Mouse (Mus musculus) hindbrain, embryonic 14.5 days (tissue): ENCODE measurements at regions not wholly inside any gene's neighbourhood (a gene's known extent, or its start where the extent isn't known, plus 50 kb on each side); places are given as distances from the start of the nearest gene placed in this dataset.
A peak's percentile ranks its signal among the peaks of the same experiment; 100 is the strongest.

Experiments
- ATAC-seq: fragments of 200-750 bp; cut with Nextera tagmentation; 2 replicates; pipeline ENCODE4 v1.8.0; 2017; ENCODE audit warnings: moderate number of reproducible peaks, mild to moderate bottlenecking, moderate TSS enrichment, moderate library complexity; ENCODE audit not compliant: low FRiP score
- DNase-seq: peaks from one replicate; pipeline ENCODE4 v3.0.0-alpha.2; 2015; ENCODE audit warnings: low spot score
- H3K27ac ChIP-seq: fragments of 300-500 bp; sonication (generic); 2 replicates; pipeline ENCODE4 v1.5.1; 2014; ENCODE audit warnings: mild to moderate bottlenecking, moderate library complexity
- H3K27me3 ChIP-seq: fragments of 300-500 bp; sonication (generic); 2 replicates; pipeline ENCODE4 v1.6.1; 2014; ENCODE audit warnings: mild to moderate bottlenecking, low read length, mixed read lengths; ENCODE audit not compliant: control insufficient read depth, insufficient read depth
- H3K36me3 ChIP-seq: fragments of 300-500 bp; sonication (generic); replicated peaks from 2 replicates; pipeline ENCODE4 v1.6.1; 2014; ENCODE audit not compliant: control insufficient read depth, insufficient read depth
- H3K4me1 ChIP-seq: fragments of 300-500 bp; sonication (generic); replicated peaks from 2 replicates; pipeline ENCODE4 v1.6.1; 2014; ENCODE audit warnings: antibody characterized with exemption, low read length, mixed read lengths; ENCODE audit not compliant: control insufficient read depth, insufficient read depth
- H3K4me2 ChIP-seq: fragments of 300-500 bp; sonication (generic); replicated peaks from 2 replicates; pipeline ENCODE4 v1.6.1; 2014; ENCODE audit warnings: mild to moderate bottlenecking, moderate library complexity
- H3K4me3 ChIP-seq: fragments of 300-500 bp; sonication (generic); replicated peaks from 2 replicates; pipeline ENCODE4 v1.5.1; 2014; ENCODE audit warnings: mild to moderate bottlenecking, low read length
- H3K9ac ChIP-seq: fragments of 300-500 bp; sonication (generic); 2 replicates; pipeline ENCODE4 v1.6.1; 2014
- H3K9me3 ChIP-seq: fragments of 300-500 bp; sonication (generic); 2 replicates; pipeline ENCODE4 v1.6.1; 2016; ENCODE audit warnings: low read length; ENCODE audit not compliant: control insufficient read depth
- WGBS: fragments of 180-500 bp; shearing (Covaris S2); extraction: QIAGEN DNeasy Blood & Tissue Kit; methylation state at CpG from one replicate; pipeline ENCODE4 v1.1.7; 2014; 5-methylcytosine and 5-hydroxymethylcytosine counted together

GRCm38 (mm10) chr17:9821358-9821757 lies 151.8 kb upstream of the Pabpc6 start:
- Histone ChIP-seq H3K27ac (no peak overlapping the region), H3K27me3 (no peaks in the 10 kb centered on the region), H3K9me3 (0 out of 2 replicates have a peak, but pooled peaks cover 3% of the 10 kb centered on the region), H3K9ac (no peak overlapping the region), H3K4me1 (no peaks in the 10 kb centered on the region), H3K36me3 (no peaks in the 10 kb centered on the region), H3K4me3 (no peak overlapping the region), H3K4me2 (no peak overlapping the region)
- ATAC-seq (no peak), DNase-seq (no peak)
- WGBS = 91% methylated on average over 4 of the region's 4 CpGs

GRCm38 (mm10) chr17:9817056-9817455 lies 147.5 kb upstream of the Pabpc6 start:
- Histone ChIP-seq H3K4me1 (no peaks in the 10 kb centered on the region), H3K9ac (no peak overlapping the region), H3K4me2 (no peak overlapping the region), H3K9me3 (0 out of 2 replicates have a peak, but pooled peaks cover 3% of the 10 kb centered on the region), H3K4me3 (no peak overlapping the region), H3K27ac (no peak overlapping the region), H3K36me3 (no peaks in the 10 kb centered on the region), H3K27me3 (no peaks in the 10 kb centered on the region)
- ATAC-seq (no peak), DNase-seq (no peak)

GRCm38 (mm10) chr17:9797069-9797468 lies 127.6 kb upstream of the Pabpc6 start:
- Histone ChIP-seq H3K27me3 (no peaks in the 10 kb centered on the region), H3K4me3 (no peak overlapping the region), H3K27ac (no peak overlapping the region), H3K36me3 (no peaks in the 10 kb centered on the region), H3K4me1 (no peaks in the 10 kb centered on the region), H3K9ac (no peak overlapping the region), H3K4me2 (no peak overlapping the region), H3K9me3 (0 out of 2 replicates have a peak, but pooled peaks cover 4% of the 10 kb centered on the region)
- WGBS = 84% methylated on average over 8 of the region's 8 CpGs
- no peak for DNase-seq
- ATAC-seq = 0 out of 2 replicates have a peak, but pooled peaks have one; percentile 31

- Histone ChIP-seq H3K9me3 (0 out of 2 replicates have a peak, but pooled peaks cover 4% of the 10 kb centered on the region), H3K4me2 (no peak overlapping the region), H3K4me1 (no peaks in the 10 kb centered on the region), H3K4me3 (no peak overlapping the region), H3K9ac (no peak overlapping the region), H3K36me3 (no peaks in the 10 kb centered on the region), H3K27me3 (no peaks in the 10 kb centered on the region), H3K27ac (no peak overlapping the region)
- ATAC-seq (peak; percentile 60; the same call in 1 of the 2 replicates), DNase-seq (no peak)
- WGBS = 36% methylated on average over 13 of the region's 13 CpGs
Observed at GRCm38 (mm10) chr17:9796225-9796988, 126.9 kb upstream of the Pabpc6 start.

GRCm38 (mm10) chr17:9778866-9779265 lies 109.3 kb upstream of the Pabpc6 start:
- ATAC-seq (no peak), DNase-seq (no peak)
- Histone ChIP-seq H3K36me3 (no peaks in the 10 kb centered on the region), H3K9ac (no peak overlapping the region), H3K4me2 (no peak overlapping the region), H3K9me3 (no peaks in the 10 kb centered on the region), H3K4me3 (no peak overlapping the region), H3K27me3 (no peaks in the 10 kb centered on the region), H3K4me1 (peaks cover 8% of the 10 kb centered on the region; the same call in 1 of the 2 replicates), H3K27ac (0 out of 2 replicates have a peak overlapping the region, but pooled peaks have one; percentile 38)
- 85% methylated on average over 5 of the region's 5 CpGs for WGBS

GRCm38 (mm10) chr17:9777165-9777564 lies 107.6 kb upstream of the Pabpc6 start:
- Histone ChIP-seq H3K4me3 (no peak overlapping the region), H3K4me1 (peaks cover 8% of the 10 kb centered on the region; the same call in 1 of the 2 replicates), H3K9ac (no peak overlapping the region; the same call in 1 of the 2 replicates), H3K27ac (peak overlapping the region; percentile 85), H3K36me3 (no peaks in the 10 kb centered on the region), H3K9me3 (no peaks in the 10 kb centered on the region), H3K27me3 (no peaks in the 10 kb centered on the region), H3K4me2 (no peak overlapping the region)
- DNase-seq (no peak), ATAC-seq (no peak)

GRCm38 (mm10) chr17:9776286-9777016 lies 106.9 kb upstream of the Pabpc6 start:
- Histone ChIP-seq H3K9ac (no peak overlapping the region), H3K9me3 (no peaks in the 10 kb centered on the region), H3K27ac (peak overlapping the region; percentile 85), H3K4me1 (peaks cover 8% of the 10 kb centered on the region; the same call in 1 of the 2 replicates), H3K27me3 (no peaks in the 10 kb centered on the region), H3K4me3 (no peak overlapping the region), H3K4me2 (no peak overlapping the region), H3K36me3 (no peaks in the 10 kb centered on the region)
- peak; percentile 80 for ATAC-seq
- WGBS = 20% methylated on average over 8 of the region's 9 CpGs
- no peak for DNase-seq

- Histone ChIP-seq H3K9ac (no peak overlapping the region), H3K27ac (peak overlapping the region; percentile 82), H3K4me1 (peaks cover 8% of the 10 kb centered on the region; the same call in 1 of the 2 replicates), H3K4me2 (no peak overlapping the region), H3K4me3 (no peak overlapping the region), H3K9me3 (no peaks in the 10 kb centered on the region), H3K36me3 (no peaks in the 10 kb centered on the region), H3K27me3 (no peaks in the 10 kb centered on the region)
- whole genome bisulfite sequencing = 14% methylated on average over 9 of the region's 9 CpGs
- DNase-seq = no peak
- peak; percentile 89 for ATAC-seq
Observed at GRCm38 (mm10) chr17:9775668-9776151, 106.2 kb upstream of the Pabpc6 start.
